Mouse (Mus musculus) heart, embryonic 10.5 days (tissue): ENCODE measurements at regions not wholly inside any gene's neighbourhood (a gene's known extent, or its start where the extent isn't known, plus 50 kb on each side); places are given as distances from the start of the nearest gene placed in this dataset.

Source experiments
- DNase-seq: peaks from one replicate; pipeline ENCODE4 v3.0.0-alpha.2; 2017; ENCODE audit warnings: low spot score
- H3K27ac ChIP-seq: fragments of 300-500 bp; sonication (generic); 2 replicates; pipeline ENCODE4 v1.5.1; 2016; ENCODE audit warnings: mild to moderate bottlenecking
- H3K27me3 ChIP-seq: fragments of 300-500 bp; sonication (generic); 2 replicates; pipeline ENCODE4 v1.6.1; 2016; ENCODE audit warnings: mild to moderate bottlenecking; ENCODE audit not compliant: poor library complexity, insufficient read depth, severe bottlenecking
- H3K36me3 ChIP-seq: fragments of 300-500 bp; sonication (generic); 2 replicates; pipeline ENCODE4 v1.6.1; 2016; ENCODE audit warnings: mild to moderate bottlenecking, moderate library complexity
- H3K4me1 ChIP-seq: fragments of 300-500 bp; sonication (generic); 2 replicates; pipeline ENCODE4 v1.6.1; 2016; ENCODE audit warnings: mild to moderate bottlenecking
- H3K4me3 ChIP-seq: fragments of 300-500 bp; sonication (generic); 2 replicates; pipeline ENCODE4 v1.5.1; 2016; ENCODE audit warnings: mild to moderate bottlenecking, moderate library complexity
- H3K9me3 ChIP-seq: fragments of 300-500 bp; sonication (generic); 2 replicates; pipeline ENCODE4 v1.6.1; 2016; ENCODE audit warnings: mild to moderate bottlenecking, moderate library complexity
- WGBS: fragments of 180-500 bp; shearing (Covaris S2); methylation state at CpG from one replicate; pipeline ENCODE4 v1.1.7; 2016; 5-methylcytosine and 5-hydroxymethylcytosine counted together

DNA sequence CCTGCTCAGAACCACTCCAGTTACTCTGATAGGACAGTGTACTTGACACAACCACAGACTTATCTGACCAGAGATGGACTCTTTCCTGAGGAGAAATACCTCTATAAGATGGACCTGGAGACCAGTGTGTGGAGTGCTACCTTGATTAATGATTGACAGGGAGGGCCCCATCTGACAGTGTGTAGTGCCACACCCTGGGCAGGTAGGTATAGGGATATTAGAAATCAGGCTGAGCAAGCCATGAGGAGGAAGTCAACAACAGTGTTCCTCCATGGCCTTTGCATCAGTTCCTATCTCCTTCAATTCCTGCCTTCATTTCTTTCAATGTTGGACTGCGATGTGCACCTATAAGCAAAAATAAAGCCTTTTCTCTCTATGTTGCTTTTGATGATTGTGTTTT is 429.4 kb upstream of the Tenm3 start:
- no peaks in the 10 kb centered on the region for H3K36me3 ChIP-seq
- 92% methylated on average over 1 of the region's 1 CpGs for WGBS
- peaks cover 4% of the 10 kb centered on the region; the same call in 1 of the 2 replicates for H3K4me1 ChIP-seq
- no peak for DNase-seq
- no peak overlapping the region for H3K4me3 ChIP-seq
- no peaks in the 10 kb centered on the region for H3K27me3 ChIP-seq
- H3K9me3 ChIP-seq: no peaks in the 10 kb centered on the region
- no peak overlapping the region for H3K27ac ChIP-seq

DNA sequence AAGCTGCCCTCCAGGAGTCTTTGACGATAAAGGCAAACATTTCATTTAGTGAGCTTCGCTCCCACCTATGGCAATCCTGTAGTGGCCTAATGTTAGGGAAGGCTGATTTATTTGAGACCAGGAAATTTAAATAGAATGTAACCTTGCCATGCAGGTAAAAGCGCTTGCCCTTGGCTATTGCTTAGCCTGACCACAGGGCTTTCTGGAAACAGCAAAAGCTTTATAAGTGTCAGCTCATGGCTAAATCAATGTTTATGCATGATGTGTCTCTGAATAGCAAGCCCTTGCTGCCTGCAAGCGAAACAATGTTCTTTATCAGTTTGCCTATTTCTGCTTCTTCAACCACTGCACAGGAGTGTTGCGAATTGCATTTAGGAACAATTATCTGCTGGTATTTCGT is 419.7 kb upstream of the Tenm3 start:
- no peak for DNase-seq
- no peaks in the 10 kb centered on the region for H3K27me3 ChIP-seq
- no peaks in the 10 kb centered on the region for H3K36me3 ChIP-seq
- H3K9me3 ChIP-seq: no peaks in the 10 kb centered on the region
- H3K4me1 ChIP-seq: peaks cover 6% of the 10 kb centered on the region; the same call in 1 of the 2 replicates
- 62% methylated on average over 6 of the region's 6 CpGs for WGBS
- no peak overlapping the region for H3K27ac ChIP-seq
- no peak overlapping the region for H3K4me3 ChIP-seq

DNA sequence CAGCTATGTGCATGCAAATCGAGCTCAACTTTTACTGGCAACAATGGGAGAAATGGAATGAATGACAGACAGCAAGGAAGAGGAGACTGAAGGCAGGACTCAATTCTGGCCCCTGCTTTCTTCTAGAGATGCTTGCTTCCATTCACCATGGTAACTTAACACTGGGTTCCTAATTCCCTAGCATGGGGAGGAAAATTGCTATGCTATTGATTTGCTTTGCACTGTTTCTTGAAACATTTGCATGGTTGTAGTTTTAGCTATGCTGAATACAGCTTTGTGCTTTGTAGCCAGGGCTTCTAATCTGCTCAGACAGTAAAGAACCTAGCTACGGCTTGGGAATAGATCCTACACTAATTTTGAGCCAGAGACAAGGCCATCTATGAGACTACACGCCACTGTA is 419.0 kb upstream of the Tenm3 start:
- Histone ChIP-seq H3K4me3 (no peak overlapping the region), H3K27me3 (no peaks in the 10 kb centered on the region), H3K9me3 (no peaks in the 10 kb centered on the region), H3K27ac (no peak overlapping the region), H3K4me1 (peaks cover 6% of the 10 kb centered on the region; the same call in 1 of the 2 replicates), H3K36me3 (no peaks in the 10 kb centered on the region)
- DNase-seq: no peak
- 81% methylated on average over 3 of the region's 3 CpGs for WGBS

DNA sequence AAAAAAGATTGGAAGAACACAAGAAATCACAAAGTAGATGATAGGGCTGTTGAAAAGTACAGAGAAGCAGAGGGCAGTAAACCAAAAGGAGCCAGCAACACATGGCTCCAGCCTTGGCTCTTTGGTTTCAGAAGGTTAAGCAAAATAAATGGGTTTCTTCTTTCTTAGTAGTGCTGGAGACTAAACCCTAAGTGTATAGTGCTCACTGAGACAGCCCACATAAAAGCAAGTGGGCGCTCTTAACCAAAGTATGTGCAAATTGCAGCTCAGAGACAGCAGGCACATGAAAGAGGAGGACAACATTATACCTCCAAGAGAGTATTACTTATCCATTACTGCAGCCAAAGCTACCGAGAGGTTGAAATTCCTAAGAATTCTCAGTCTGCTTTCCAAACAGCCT is 412.2 kb upstream of the Tenm3 start:
- Histone ChIP-seq H3K27ac (no peak overlapping the region), H3K36me3 (no peaks in the 10 kb centered on the region), H3K4me1 (no peaks in the 10 kb centered on the region), H3K4me3 (no peak overlapping the region), H3K9me3 (no peaks in the 10 kb centered on the region), H3K27me3 (no peaks in the 10 kb centered on the region)
- 68% methylated on average over 2 of the region's 2 CpGs for WGBS
- no peak for DNase-seq

DNA sequence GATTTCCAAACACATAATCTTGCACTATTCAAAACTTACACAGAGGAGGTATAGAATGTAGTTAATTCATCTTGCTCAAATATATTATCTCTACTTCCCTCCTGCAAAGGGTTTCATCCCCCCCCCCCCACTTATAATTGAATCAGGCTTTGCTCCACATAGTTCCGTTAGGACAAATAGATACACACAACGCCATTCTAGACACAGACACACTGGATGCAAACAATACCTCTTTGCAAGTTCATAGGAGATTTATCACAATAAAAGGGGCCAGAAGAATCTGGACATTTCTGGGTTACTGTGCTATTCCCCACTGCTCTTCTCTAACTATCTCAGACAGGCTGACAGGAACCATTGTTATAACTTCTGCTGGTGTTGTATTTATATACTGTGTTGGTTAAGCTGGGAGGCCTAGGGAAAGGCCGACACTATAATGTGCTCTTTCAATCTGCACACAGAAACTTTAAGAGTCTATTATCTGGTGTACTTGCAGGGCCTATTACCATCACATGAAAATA is 410.6 kb upstream of the Tenm3 start:
- no peak for DNase-seq
- H3K36me3 ChIP-seq: no peaks in the 10 kb centered on the region
- no peaks in the 10 kb centered on the region for H3K27me3 ChIP-seq
- no peak overlapping the region for H3K27ac ChIP-seq
- no peaks in the 10 kb centered on the region for H3K9me3 ChIP-seq
- H3K4me3 ChIP-seq: no peak overlapping the region
- H3K4me1 ChIP-seq: no peaks in the 10 kb centered on the region
- WGBS: 86% methylated on average over 3 of the region's 3 CpGs

DNA sequence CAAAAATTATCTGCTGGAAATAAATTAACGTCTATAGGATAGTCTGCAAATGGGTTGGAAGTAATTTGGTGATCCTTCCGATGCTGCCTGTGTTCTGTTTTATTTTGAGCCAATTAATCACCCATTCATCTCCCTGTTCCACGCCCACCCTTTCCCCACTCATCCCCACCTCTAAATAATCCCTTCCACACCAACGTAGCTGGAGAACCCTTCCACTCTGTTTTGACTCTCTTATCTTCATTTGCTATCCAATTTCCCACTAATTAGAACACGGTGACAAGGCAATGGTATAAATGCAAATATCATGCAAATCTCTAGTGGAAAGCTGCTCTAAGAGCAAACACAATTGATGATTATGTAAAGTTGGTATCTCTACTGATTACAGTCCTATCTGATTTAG is 399.3 kb upstream of the Tenm3 start:
- 68% methylated on average over 5 of the region's 5 CpGs for WGBS
- no peaks in the 10 kb centered on the region for H3K9me3 ChIP-seq
- H3K36me3 ChIP-seq: no peaks in the 10 kb centered on the region
- no peak overlapping the region for H3K27ac ChIP-seq
- no peak overlapping the region for H3K4me3 ChIP-seq
- H3K4me1 ChIP-seq: no peaks in the 10 kb centered on the region
- no peak for DNase-seq
- no peaks in the 10 kb centered on the region for H3K27me3 ChIP-seq

DNA sequence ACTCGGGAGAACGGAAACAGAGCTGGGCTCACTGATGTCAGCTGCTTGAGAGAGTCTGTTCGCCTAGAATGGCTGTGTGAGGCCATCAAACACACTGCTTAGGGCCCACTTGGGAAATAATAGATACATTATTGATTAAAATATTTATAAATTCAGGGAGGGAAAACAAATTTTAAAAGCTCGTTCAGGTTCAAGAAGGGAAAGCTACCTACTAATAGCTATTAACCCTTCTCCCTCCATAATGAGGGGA is 393.0 kb upstream of the Tenm3 start:
- no peak overlapping the region for H3K4me3 ChIP-seq
- H3K36me3 ChIP-seq: no peaks in the 10 kb centered on the region
- no peak for DNase-seq
- WGBS: 67% methylated on average over 4 of the region's 4 CpGs
- H3K9me3 ChIP-seq: no peaks in the 10 kb centered on the region
- H3K27ac ChIP-seq: no peak overlapping the region
- no peaks in the 10 kb centered on the region for H3K27me3 ChIP-seq
- H3K4me1 ChIP-seq: no peaks in the 10 kb centered on the region

DNA sequence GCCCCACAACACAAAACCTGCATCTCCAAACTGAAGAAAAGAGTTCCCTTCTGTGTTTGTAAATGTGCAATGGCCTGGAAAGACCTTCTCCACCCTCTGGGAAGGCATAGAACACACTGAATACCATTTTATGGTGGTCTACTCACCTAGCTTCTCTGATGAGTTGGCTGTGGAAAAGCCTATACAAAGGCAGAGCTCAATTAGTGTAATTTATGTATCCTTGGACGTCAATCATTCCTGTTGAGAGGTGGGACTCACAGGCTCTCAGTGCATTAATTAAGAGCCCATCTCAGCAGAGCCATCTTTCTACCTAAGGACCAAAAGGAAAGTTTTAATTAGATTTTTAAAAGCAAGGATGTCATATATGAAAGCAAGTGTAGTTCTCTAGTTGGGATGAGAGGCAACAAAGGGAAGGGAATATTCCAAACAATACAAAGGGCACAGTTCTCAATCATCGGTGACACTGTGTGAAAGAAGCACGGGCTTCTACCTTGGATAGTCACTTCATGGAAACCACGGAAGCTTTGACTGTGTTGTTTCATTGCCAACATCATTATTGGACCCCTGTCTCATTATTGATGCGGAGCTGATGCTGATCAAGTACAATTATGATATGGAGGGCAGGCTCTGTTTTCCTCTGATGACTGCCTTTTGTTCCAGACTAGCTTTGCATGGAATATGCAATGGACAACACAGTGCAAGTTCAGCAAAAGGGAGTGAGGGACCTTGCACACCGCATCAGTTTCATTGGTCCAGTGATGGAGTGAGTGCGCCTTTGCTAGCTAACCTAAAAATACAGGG is 392.5 kb upstream of the Tenm3 start:
- H3K36me3 ChIP-seq: no peaks in the 10 kb centered on the region
- H3K4me3 ChIP-seq: no peak overlapping the region
- no peaks in the 10 kb centered on the region for H3K9me3 ChIP-seq
- WGBS: 85% methylated on average over 7 of the region's 7 CpGs
- DNase-seq: no peak
- H3K27ac ChIP-seq: no peak overlapping the region
- H3K4me1 ChIP-seq: no peaks in the 10 kb centered on the region
- H3K27me3 ChIP-seq: no peaks in the 10 kb centered on the region

DNA sequence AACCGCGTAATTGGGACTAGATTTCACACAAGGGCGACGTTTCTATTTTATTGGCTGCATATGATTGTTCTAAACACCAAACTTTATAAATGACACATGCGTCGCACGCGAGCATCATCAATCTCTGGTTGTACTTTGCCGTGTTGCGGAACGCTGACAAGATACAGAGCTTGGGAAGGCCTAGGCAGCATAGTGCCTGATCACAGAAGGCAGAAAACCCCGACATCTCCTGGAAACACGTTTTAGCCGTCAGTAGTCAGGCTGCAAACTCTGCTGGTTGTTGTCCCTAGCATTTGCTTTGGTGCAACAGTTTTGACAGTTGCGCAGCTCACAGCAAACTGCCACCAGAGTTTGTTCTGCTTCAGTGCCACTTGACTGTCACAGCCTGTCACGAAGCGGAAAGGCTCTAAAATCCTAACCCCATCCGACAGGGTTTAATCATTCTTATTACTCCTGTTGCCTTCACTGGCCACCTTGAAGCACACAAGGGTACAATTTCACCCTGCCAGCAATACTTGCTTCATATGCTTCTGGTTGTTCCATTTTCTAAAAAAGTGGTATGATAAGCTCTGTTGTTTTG is 380.2 kb upstream of the Tenm3 start:
- WGBS: 78% methylated on average over 18 of the region's 18 CpGs
- H3K36me3 ChIP-seq: no peaks in the 10 kb centered on the region
- no peak overlapping the region for H3K27ac ChIP-seq
- H3K9me3 ChIP-seq: no peaks in the 10 kb centered on the region
- no peak overlapping the region for H3K4me3 ChIP-seq
- DNase-seq: no peak
- H3K27me3 ChIP-seq: no peaks in the 10 kb centered on the region
- H3K4me1 ChIP-seq: no peaks in the 10 kb centered on the region

DNA sequence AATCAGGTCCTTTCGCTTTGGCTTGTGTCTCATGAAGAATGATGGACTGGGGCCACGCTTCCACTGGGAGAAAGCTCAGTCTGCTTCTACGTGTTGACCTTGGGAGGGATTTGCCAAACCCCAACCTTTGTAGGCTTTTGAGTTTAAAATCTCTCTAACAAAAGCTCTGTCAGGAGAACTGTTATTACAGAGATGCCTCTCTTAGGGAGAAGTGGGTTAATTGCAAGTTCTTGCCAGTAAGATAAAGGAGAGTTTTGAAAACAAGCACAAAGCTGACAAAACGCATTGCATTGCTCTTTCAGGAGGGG is 351.5 kb upstream of the Tenm3 start:
- Histone ChIP-seq H3K9me3 (no peaks in the 10 kb centered on the region), H3K4me1 (no peaks in the 10 kb centered on the region), H3K36me3 (no peaks in the 10 kb centered on the region), H3K27me3 (no peaks in the 10 kb centered on the region), H3K27ac (no peak overlapping the region), H3K4me3 (no peak overlapping the region)
- no peak for DNase-seq
- 71% methylated on average over 4 of the region's 4 CpGs for WGBS

DNA sequence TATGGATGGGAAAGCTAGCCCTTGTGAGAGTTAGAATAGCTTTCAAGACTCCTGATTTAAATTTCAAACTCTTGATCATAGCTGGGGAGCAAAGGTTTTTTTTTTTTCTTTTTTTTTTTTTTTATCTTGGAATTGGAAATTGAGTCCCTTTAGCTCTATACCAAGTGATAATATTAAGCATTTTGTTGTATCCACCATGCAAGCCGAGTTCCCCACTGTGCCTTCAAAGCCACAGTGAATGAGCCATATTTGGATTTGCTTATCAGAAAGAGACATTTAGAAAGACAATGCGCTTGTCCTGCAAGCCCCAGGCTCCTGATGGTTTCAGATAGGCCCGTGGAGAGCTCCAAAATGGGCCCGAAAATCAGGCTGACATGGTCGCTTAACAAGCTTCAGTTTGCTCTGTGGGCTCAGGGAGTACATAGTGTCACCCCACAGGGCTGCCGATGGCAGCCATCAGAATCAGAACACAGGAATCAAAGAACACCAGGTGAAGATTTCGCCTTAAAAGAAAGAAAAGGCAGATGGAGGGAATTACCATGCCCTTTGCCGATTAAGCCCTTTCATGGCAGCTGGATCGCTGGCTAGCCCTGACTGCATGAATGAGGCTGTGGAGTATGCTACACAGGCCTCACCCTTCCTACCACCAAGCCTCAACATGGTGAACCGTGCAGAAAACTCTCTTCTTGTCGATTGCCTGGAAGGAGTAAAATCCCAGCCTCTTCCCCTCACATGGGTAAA is 351.0 kb upstream of the Tenm3 start:
- no peak for DNase-seq
- H3K27ac ChIP-seq: no peak overlapping the region
- no peaks in the 10 kb centered on the region for H3K4me1 ChIP-seq
- WGBS: 71% methylated on average over 11 of the region's 11 CpGs
- H3K27me3 ChIP-seq: no peaks in the 10 kb centered on the region
- no peaks in the 10 kb centered on the region for H3K9me3 ChIP-seq
- no peak overlapping the region for H3K4me3 ChIP-seq
- H3K36me3 ChIP-seq: no peaks in the 10 kb centered on the region

DNA sequence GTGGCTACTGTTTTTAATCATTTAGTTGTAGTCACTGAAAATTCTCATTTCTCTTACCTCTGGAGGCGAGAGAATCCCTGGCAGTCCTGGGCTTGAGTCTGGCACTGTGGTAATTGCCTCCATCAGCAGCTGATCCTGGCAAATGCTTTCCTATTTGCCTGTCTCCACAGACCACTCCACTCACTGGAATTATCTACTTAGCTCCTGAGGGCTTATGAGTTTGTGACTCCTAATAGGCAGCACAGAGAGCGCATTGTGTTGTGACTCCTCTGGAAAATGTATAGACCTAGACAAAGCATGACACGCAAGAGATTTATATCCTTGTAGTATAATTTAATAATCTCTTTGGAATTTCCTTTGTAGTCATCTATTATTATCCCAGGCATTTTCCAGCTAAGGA is 343.1 kb upstream of the Tenm3 start:
- H3K27ac ChIP-seq: no peak overlapping the region
- 89% methylated on average over 3 of the region's 3 CpGs for WGBS

DNA sequence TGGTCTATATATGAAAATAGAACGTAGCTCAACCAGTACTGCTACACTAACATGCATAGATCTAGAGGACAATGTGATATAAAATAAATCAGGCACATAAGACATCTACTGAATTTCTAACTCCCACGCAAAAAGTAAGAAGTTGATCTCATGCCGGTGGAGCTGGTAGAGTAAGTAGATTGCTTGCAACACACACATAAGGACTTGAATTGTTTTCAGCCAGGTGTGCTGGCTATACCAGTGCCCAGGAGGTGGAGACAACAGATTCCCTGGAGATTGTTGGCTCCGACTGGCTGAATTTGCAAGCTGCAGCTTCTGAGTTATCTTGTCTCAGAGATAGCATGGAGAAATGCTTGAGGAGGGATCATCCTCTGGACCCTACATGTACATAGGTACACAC is 331.6 kb upstream of the Tenm3 start:
- 78% methylated on average over 4 of the region's 4 CpGs for WGBS
- H3K4me3 ChIP-seq: no peak overlapping the region
- no peaks in the 10 kb centered on the region for H3K9me3 ChIP-seq
- no peaks in the 10 kb centered on the region for H3K27me3 ChIP-seq
- H3K36me3 ChIP-seq: no peaks in the 10 kb centered on the region
- H3K27ac ChIP-seq: no peak overlapping the region
- H3K4me1 ChIP-seq: no peaks in the 10 kb centered on the region
- DNase-seq: no peak

More for the DNA sequence above, 343.1 kb upstream of the Tenm3 start:
- Histone ChIP-seq H3K4me1 (no peaks in the 10 kb centered on the region), H3K9me3 (no peaks in the 10 kb centered on the region), H3K27me3 (no peaks in the 10 kb centered on the region), H3K4me3 (no peak overlapping the region), H3K36me3 (no peaks in the 10 kb centered on the region)
- DNase-seq: no peak
